In the genomic region with DNA sequence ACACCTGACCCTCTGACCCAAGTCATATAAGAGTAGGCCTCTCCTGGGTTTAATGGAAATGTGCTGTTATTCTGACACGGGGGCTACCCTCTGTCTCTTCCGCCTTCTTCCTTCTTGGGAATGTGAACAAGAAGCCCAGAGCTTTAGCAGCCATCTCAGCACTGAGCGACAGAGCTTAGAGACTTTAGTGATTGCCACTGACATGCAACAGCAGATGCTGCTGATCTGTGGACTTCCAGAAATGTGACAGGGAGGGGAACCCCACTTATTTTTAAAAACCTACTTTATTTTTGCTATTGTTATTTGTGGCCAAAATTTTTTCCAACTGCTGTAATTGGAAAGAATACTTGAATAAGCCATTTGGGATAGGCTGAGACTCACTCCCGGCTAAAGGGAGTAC, we compare ENCODE assay signal across 20 mouse cellular contexts.
"Had no signal": no experiment of that assay in that cellular context is flagged by ENCODE, and none has a peak within 500 bp of the region (broad histone marks: within the 10 kb centered on the region; RNA-seq: fewer than 3 reads in every experiment).

No protein-coding gene starts in this region.

- ATAC-seq: liver, postnatal 0 days; midbrain, embryonic 13.5 days; midbrain, embryonic 15.5 days had no signal

- DNase-seq: liver, embryonic 13.5 days; liver, postnatal 0 days; lung, postnatal 10 days; lung, postnatal 36 days; retina, postnatal 1 day; right cerebral cortex, adult 18-20 months; right cerebral cortex, postnatal 25 days; right cerebral cortex, postnatal 4 days; spleen, adult 18-20 months; thymus, adult 18-20 months; thymus, postnatal 14 days; thymus, postnatal 4 days had no signal

- H3K4me1 ChIP-seq: liver, embryonic 13.5 days; liver, embryonic 15.5 days; megakaryocyte, embryonic 14.5 days; midbrain, embryonic 13.5 days; midbrain, embryonic 15.5 days; neural tube, embryonic 15.5 days had no signal

- H3K9me3 ChIP-seq: liver, embryonic 13.5 days; liver, embryonic 15.5 days; midbrain, embryonic 13.5 days; midbrain, embryonic 15.5 days; neural tube, embryonic 13.5 days; neural tube, embryonic 15.5 days had no signal

- H3K9ac ChIP-seq: liver, embryonic 13.5 days; liver, embryonic 15.5 days; liver, postnatal 0 days; midbrain, embryonic 13.5 days; midbrain, embryonic 15.5 days; neural tube, embryonic 13.5 days; neural tube, embryonic 15.5 days had no signal

- H3K27me3 ChIP-seq: liver, embryonic 13.5 days; liver, embryonic 15.5 days; megakaryocyte, embryonic 14.5 days; midbrain, embryonic 13.5 days; midbrain, embryonic 15.5 days; neural tube, embryonic 13.5 days; neural tube, embryonic 15.5 days had no signal

- H3K27ac ChIP-seq: liver, embryonic 13.5 days; liver, embryonic 15.5 days; macrophage; midbrain, embryonic 13.5 days; midbrain, embryonic 15.5 days; neural tube, embryonic 13.5 days; neural tube, embryonic 15.5 days had no signal

- H3K4me3 ChIP-seq: liver, embryonic 13.5 days; liver, embryonic 15.5 days; megakaryocyte, embryonic 14.5 days; midbrain, embryonic 13.5 days; midbrain, embryonic 15.5 days; neural tube, embryonic 13.5 days; neural tube, embryonic 15.5 days had no signal

- H3K36me3 ChIP-seq: liver, embryonic 13.5 days; liver, embryonic 15.5 days; midbrain, embryonic 13.5 days; midbrain, embryonic 15.5 days; neural tube, embryonic 13.5 days; neural tube, embryonic 15.5 days had no signal

- H3K4me2 ChIP-seq: liver, embryonic 13.5 days; liver, embryonic 15.5 days; midbrain, embryonic 11.5 days; midbrain, embryonic 13.5 days; midbrain, embryonic 15.5 days; neural tube, embryonic 13.5 days; neural tube, embryonic 15.5 days had no signal
